Mouse (Mus musculus) CH12.LX (cell line): ENCODE results near the gene Kcnj9.

Experiments used
- BHLHE40 ChIP-seq: IDR thresholded peaks from 2 replicates; pipeline ENCODE4 v1.6.1; 2011; ENCODE audit warnings: mild to moderate bottlenecking, low read depth, low read length, improper control_type of control experiment
- ELF1 ChIP-seq: IDR thresholded peaks from 2 replicates; pipeline ENCODE4 v1.6.1; 2014; ENCODE audit warnings: low read depth, mild to moderate bottlenecking, inconsistent platforms, low read length, improper control_type of control experiment

DNA sequence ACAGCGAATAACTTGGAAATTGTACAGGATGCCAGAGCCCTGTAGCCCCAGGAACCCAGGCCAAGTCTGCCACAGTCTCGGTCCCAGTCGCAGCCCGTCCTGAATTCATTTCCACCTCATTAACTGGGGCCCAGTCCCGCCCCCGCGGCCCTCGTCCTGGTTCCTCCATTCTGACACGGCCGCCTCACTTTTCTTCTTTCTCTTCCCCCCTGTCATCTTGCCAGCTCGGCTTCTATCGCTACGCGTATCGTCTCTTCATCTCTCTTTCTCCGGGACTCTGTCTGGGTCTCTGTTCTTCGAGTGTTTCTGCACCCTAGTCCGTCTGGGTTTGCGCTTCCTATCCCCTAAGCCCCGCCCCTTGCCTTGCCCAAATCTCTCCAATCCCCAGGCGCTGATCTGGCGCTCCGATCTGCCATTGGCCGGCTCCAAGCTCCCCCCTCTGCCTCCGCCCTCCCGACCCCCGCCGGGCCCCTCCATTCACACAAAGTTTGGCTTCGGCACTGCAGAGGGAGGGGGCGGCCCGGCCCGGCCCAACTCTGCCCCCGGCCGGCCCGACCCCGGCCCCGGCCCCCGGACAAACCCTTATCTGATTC is 11.7 kb upstream of the Kcnj9 start, which contains the start of gene Kcnj10:
- TF ChIP-seq ELF1 = no peak
- no peak for TF ChIP-seq BHLHE40
